Mouse (Mus musculus): ENCODE measurements around the gene Elof1. TPM values are rescaled to one million over a fixed set of nuclear protein-coding genes. Genes with fewer than 3 reads are reported as not detected.
A peak's percentile ranks its signal among the peaks of the same experiment; 100 is the strongest.
"Not testable (repeated sequence)": the region's sequence is repeated elsewhere in the genome, so short reads cannot be mapped to it uniquely, and the experiment has no call there.

Gene Elof1
- total RNA-seq, 2 experiments from 2014 or later: 35.2 to 36.2 TPM

- DNase-seq: no peak
These were observed 24.2 kb downstream of the Elof1 start for GRCm38 (mm10) chr9:22092746-22093145.

- no peak for DNase-seq
These were observed 27.0 kb downstream of the Elof1 start for GRCm38 (mm10) chr9:22089986-22090385.

GRCm38 (mm10) chr9:22089281-22089680 is 27.7 kb downstream of the Elof1 start:
- no peak for DNase-seq

GRCm38 (mm10) chr9:22087034-22087618 is 29.8 kb downstream of the Elof1 start:
- no peak for DNase-seq

GRCm38 (mm10) chr9:22086012-22086411 is 31.0 kb downstream of the Elof1 start:
- DNase-seq: no peak

GRCm38 (mm10) chr9:22085022-22085834 is 31.7 kb downstream of the Elof1 start, which contains the start of gene Ecsit:
Ecsit (minus strand) TSS chr9:22085438.
- peak; percentile 96 to 98 for DNase-seq

GRCm38 (mm10) chr9:22084667-22085021 is 32.3 kb downstream of the Elof1 start:
- DNase-seq: no peak

GRCm38 (mm10) chr9:22076223-22076622 is 40.7 kb downstream of the Elof1 start:
- no peak for DNase-seq

- DNase-seq: not testable (repeated sequence)
These were observed 41.2 kb downstream of the Elof1 start for GRCm38 (mm10) chr9:22075778-22076177.

- DNase-seq: no peak
These were observed 44.7 kb downstream of the Elof1 start for GRCm38 (mm10) chr9:22072276-22072675.

GRCm38 (mm10) chr9:22070791-22071573 is 46.0 kb downstream of the Elof1 start, which contains the start of the genes Gm49318 and Zfp653:
Gm49318 (minus strand) TSS chr9:22071259.
Zfp653 (minus strand) TSS chr9:22071376.
- peak; percentile 97 for DNase-seq

GRCm38 (mm10) chr9:22069881-22070553 is 47.0 kb downstream of the Elof1 start:
- DNase-seq: no peak

- DNase-seq: no peak
These were observed 49.8 kb downstream of the Elof1 start for GRCm38 (mm10) chr9:22067195-22067594.

GRCm38 (mm10) chr9:22066433-22066832 is 50.5 kb downstream of the Elof1 start:
- DNase-seq: peak; percentile 33 to 76

- no peak for DNase-seq
These were observed 51.3 kb downstream of the Elof1 start for GRCm38 (mm10) chr9:22065642-22066041.

- no peak for DNase-seq
These were observed 52.6 kb downstream of the Elof1 start for GRCm38 (mm10) chr9:22064341-22064740.

Small RNAs within 50 kb of the gene (microRNA-seq; reads per million reads assigned to microRNA genes)
- gene Mir7084: 0.38 to 1.1 reads per million in 2 experiments

Other genes starting within 250 kb of the Elof1 start
- 10 to 100 TPM; 16.2 to 18.2 TPM for gene Rab3d, start 199.0 kb downstream of the Elof1 start, total RNA-seq (2021)
- 1 to 10 TPM; 3.7 to 6.0 TPM for gene Ccdc159, start 189.7 kb downstream of the Elof1 start, total RNA-seq (2021)
- gene Tmem205, start 189.6 kb downstream of the Elof1 start, total RNA-seq (2021): 10 to 100 TPM; 72.7 to 81.2 TPM
- gene Plppr2, start 180.1 kb downstream of the Elof1 start, total RNA-seq (2021): 1 to 10 TPM; 2.4 to 3.0 TPM
- gene Swsap1, start 161.4 kb downstream of the Elof1 start, total RNA-seq (2021): 1 to 10 TPM; 7.6 to 7.8 TPM
- gene Epor, start 153.7 kb downstream of the Elof1 start, total RNA-seq (2021): 1 to 10 TPM in 1 of 2 experiments, under 1 TPM in 1; 0.84 to 2.1 TPM
- 1 to 10 TPM; 4.8 to 7.1 TPM for gene Rgl3, start 127.7 kb downstream of the Elof1 start, total RNA-seq (2021)
- gene Ccdc151, start 114.5 kb downstream of the Elof1 start, total RNA-seq (2021): under 1 TPM in 1 of 2 experiments, not detected in 1; 0.31 TPM
- gene Prkcsh, start 114.4 kb downstream of the Elof1 start, total RNA-seq (2021): 10 to 100 TPM; 58.7 to 64.6 TPM
- gene Elavl3, start 65.1 kb downstream of the Elof1 start, total RNA-seq (2021): under 1 TPM in 1 of 2 experiments, not detected in 1; 0.26 TPM
- gene Gm49318, start 45.9 kb downstream of the Elof1 start, total RNA-seq (2021): under 1 TPM in 1 of 2 experiments, not detected in 1; 0.55 TPM
- gene Zfp653, start 45.8 kb downstream of the Elof1 start, total RNA-seq (2021): 1 to 10 TPM; 3.8 to 3.9 TPM
- gene Ecsit, start 31.7 kb downstream of the Elof1 start, total RNA-seq (2021): 100 to 1,000 TPM; 105 to 108 TPM
- 1 to 10 TPM; 7.1 to 9.8 TPM for gene Cnn1, start 18.0 kb downstream of the Elof1 start, total RNA-seq (2021)
- 10 to 100 TPM in 1 of 2 experiments, 1 to 10 TPM in 1; 1.9 to 12.3 TPM for gene Acp5, start 18.5 kb upstream of the Elof1 start, total RNA-seq (2021)
- gene Pigyl, start 39.7 kb upstream of the Elof1 start, total RNA-seq (2021): 10 to 100 TPM; 43.8 to 55.1 TPM
- under 1 TPM; 0.13 to 0.15 TPM for gene Zfp872, start 70.9 kb upstream of the Elof1 start, total RNA-seq (2021)
- 10 to 100 TPM; 22.6 to 24.1 TPM for gene Zfp809, start 108.5 kb upstream of the Elof1 start, total RNA-seq (2021)
- under 1 TPM; 0.15 to 0.21 TPM for gene Zfp599, start 142.7 kb upstream of the Elof1 start, total RNA-seq (2021)
- gene Zfp810, start 190.5 kb upstream of the Elof1 start, total RNA-seq (2021): 1 to 10 TPM; 4.7 to 5.5 TPM